Mouse (Mus musculus): ENCODE data around the gene Tmed3.

Tmed3 gene

GRCm38 (mm10) chr9:89704265-89705196 lies at the start of gene Tmed3:
Tmed3 (minus strand) TSS chr9:89705068.
- DNase-seq (ENCODE audit: low read depth, low spot score) = peak; percentile 89

- DNase-seq (ENCODE audit: low read depth, low spot score) = no peak
Measured at GRCm38 (mm10) chr9:89740041-89740440, 35.2 kb upstream of the Tmed3 start.

- no peak for DNase-seq (ENCODE audit: low read depth, low spot score)
Measured at GRCm38 (mm10) chr9:89738295-89738694, 33.4 kb upstream of the Tmed3 start, which contains the start of gene Ankrd34c. Ankrd34c (minus strand) TSS chr9:89738475.

- no peak for DNase-seq (ENCODE audit: low read depth, low spot score)
Measured at GRCm38 (mm10) chr9:89737888-89738287, 33.0 kb upstream of the Tmed3 start.

GRCm38 (mm10) chr9:89736932-89737705 lies 32.3 kb upstream of the Tmed3 start:
- no peak for DNase-seq (ENCODE audit: low read depth, low spot score)

- peak; percentile 71 for DNase-seq (ENCODE audit: low read depth, low spot score)
Measured at GRCm38 (mm10) chr9:89706906-89707305, 2.0 kb upstream of the Tmed3 start.

- DNase-seq (ENCODE audit: low read depth, low spot score) = no peak
Measured at GRCm38 (mm10) chr9:89705197-89705533, 297 bp upstream of the Tmed3 start.

GRCm38 (mm10) chr9:89700910-89701457 lies 3.9 kb downstream of the Tmed3 start:
- no peak for DNase-seq (ENCODE audit: low read depth, low spot score)

- peak; percentile 14 for DNase-seq (ENCODE audit: low read depth, low spot score)
Measured at GRCm38 (mm10) chr9:89695143-89695542, 9.7 kb downstream of the Tmed3 start.

- no peak for DNase-seq (ENCODE audit: low read depth, low spot score)
Measured at GRCm38 (mm10) chr9:89693670-89694069, 11.2 kb downstream of the Tmed3 start.

GRCm38 (mm10) chr9:89689179-89689578 lies 15.7 kb downstream of the Tmed3 start:
- DNase-seq (ENCODE audit: low read depth, low spot score) = no peak

- peak; percentile 43 for DNase-seq (ENCODE audit: low read depth, low spot score)
Measured at GRCm38 (mm10) chr9:89687503-89688226, 17.2 kb downstream of the Tmed3 start.

- peak; percentile 25 for DNase-seq (ENCODE audit: low read depth, low spot score)
Measured at GRCm38 (mm10) chr9:89686262-89686661, 18.6 kb downstream of the Tmed3 start.

GRCm38 (mm10) chr9:89678974-89679373 lies 25.9 kb downstream of the Tmed3 start:
- DNase-seq (ENCODE audit: low read depth, low spot score) = peak; percentile 51

GRCm38 (mm10) chr9:89674014-89674618 lies 30.8 kb downstream of the Tmed3 start:
- DNase-seq (ENCODE audit: low read depth, low spot score) = peak; percentile 81

- DNase-seq (ENCODE audit: low read depth, low spot score) = no peak
Measured at GRCm38 (mm10) chr9:89673402-89673801, 31.5 kb downstream of the Tmed3 start.

- peak; percentile 69 for DNase-seq (ENCODE audit: low read depth, low spot score)
Measured at GRCm38 (mm10) chr9:89669878-89670277, 35.0 kb downstream of the Tmed3 start.

GRCm38 (mm10) chr9:89667306-89667942 lies 37.4 kb downstream of the Tmed3 start:
- DNase-seq (ENCODE audit: low read depth, low spot score) = peak; percentile 11

- no peak for DNase-seq (ENCODE audit: low read depth, low spot score)
Measured at GRCm38 (mm10) chr9:89650913-89651312, 54.0 kb downstream of the Tmed3 start.
